Mouse (Mus musculus): ENCODE results near the gene Fam117a.

Fam117a gene

GRCm38 (mm10) chr11:95333209-95333608 lies 3.6 kb upstream of the Fam117a start:
- DNase-seq (ENCODE audit: low spot score), result no peak

DNA sequence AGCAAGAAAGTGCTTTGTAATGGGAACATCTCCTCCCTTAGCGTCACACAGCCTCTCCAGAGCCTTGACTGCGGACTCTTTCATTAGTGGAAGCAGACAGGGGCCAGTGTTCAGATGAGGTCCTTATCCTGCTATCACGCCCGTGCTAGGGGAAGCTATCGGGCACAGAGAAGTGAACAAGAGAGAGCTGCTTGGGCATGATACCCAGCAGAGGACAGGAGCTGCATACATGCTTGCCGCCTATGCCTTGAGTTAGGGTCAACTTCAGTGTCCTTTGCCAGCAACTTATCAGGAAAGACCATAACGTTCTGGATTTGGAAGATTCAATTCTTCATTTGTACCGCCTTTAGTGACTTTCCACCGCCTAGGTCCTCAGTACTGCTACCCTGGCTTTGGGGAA lies 3.0 kb upstream of the Fam117a start:
- DNase-seq (ENCODE audit: low spot score), result no peak

GRCm38 (mm10) chr11:95334448-95335060 lies 2.3 kb upstream of the Fam117a start:
- no peak for DNase-seq (ENCODE audit: low spot score)

GRCm38 (mm10) chr11:95337129-95337813 lies 453 bp downstream of the Fam117a start:
- DNase-seq (ENCODE audit: low spot score), result peak; percentile 74

DNA sequence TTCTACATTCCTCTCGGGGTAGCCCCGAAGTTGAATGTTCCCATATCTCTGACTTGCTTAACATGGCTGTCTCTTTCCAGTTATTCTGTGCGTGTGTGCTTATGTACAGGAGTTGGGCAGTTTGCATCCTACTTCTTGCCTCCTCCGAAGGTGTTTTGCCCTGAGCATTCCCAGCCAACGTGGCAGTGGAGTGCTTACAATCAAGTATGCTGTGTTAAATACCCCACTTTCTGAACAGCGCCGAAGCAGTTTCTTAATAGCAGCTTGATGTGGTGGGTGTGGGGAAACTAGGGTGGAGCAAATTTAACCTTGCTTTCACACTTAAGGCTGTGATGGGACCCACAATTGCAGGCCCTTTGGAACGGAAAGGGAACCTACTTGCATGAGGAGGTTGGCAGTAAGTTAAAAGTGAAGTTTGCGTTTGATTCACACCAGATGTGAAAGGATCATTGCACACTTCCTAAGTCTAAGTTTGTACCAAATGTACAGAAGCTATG lies 1.1 kb downstream of the Fam117a start:
- DNase-seq (ENCODE audit: low spot score), result no peak

- no peak for DNase-seq (ENCODE audit: low spot score)
Measured at GRCm38 (mm10) chr11:95339471-95340021, 2.7 kb downstream of the Fam117a start.

GRCm38 (mm10) chr11:95340259-95340658 lies 3.4 kb downstream of the Fam117a start:
- no peak for DNase-seq (ENCODE audit: low spot score)

DNA sequence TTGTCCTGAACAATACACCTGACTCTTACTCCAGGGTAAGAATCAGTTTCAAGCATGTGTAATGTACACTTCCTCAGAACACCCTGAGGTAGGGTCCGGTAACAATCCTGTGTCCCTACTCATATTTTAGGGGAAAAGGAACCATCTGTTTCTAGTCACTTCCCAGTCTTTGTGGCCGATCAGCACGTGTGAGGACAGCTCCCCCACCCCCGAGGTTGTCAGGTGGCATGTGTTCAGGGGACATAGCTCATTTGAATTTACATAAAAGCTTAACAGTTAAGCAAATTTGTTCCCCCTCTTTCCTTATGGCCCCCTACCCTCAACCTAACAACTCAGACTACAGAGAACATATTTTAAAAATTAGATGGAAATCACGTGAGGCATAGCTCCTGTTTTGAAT lies 3.8 kb downstream of the Fam117a start:
- DNase-seq (ENCODE audit: low spot score), result no peak

DNA sequence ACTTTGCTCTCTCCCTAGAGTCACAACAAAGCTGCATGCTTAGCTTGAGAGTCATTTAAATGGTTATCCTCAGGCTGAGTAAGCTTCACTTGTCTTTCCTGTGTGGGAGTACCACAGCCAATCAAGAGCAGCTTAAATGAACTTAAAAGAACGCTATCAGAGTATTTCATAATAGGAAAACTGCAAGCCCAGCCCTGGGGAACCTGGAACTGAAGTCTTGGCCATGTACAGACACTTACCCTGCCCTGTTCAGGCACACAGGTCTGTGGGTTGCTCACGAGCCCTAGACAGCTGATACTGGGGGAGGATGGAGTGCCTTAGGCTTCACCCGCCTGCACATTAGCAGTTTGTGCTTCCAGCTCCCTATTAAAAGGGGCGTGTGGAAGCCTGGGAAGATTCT lies 6.4 kb downstream of the Fam117a start:
- no peak for DNase-seq (ENCODE audit: low spot score)

- no peak for DNase-seq (ENCODE audit: low spot score)
Measured at GRCm38 (mm10) chr11:95344181-95344580, 7.4 kb downstream of the Fam117a start.

GRCm38 (mm10) chr11:95350289-95350688 lies 13.5 kb downstream of the Fam117a start:
- no peak for DNase-seq (ENCODE audit: low spot score)

- no peak for DNase-seq (ENCODE audit: low spot score)
Measured at GRCm38 (mm10) chr11:95350960-95351359, 14.1 kb downstream of the Fam117a start.

- no peak for DNase-seq (ENCODE audit: low spot score)
Measured at GRCm38 (mm10) chr11:95352686-95353085, 15.9 kb downstream of the Fam117a start.

GRCm38 (mm10) chr11:95353226-95353625 lies 16.4 kb downstream of the Fam117a start:
- DNase-seq (ENCODE audit: low spot score), result no peak

- DNase-seq (ENCODE audit: low spot score), result no peak
Measured at GRCm38 (mm10) chr11:95354228-95354944, 17.6 kb downstream of the Fam117a start.

DNA sequence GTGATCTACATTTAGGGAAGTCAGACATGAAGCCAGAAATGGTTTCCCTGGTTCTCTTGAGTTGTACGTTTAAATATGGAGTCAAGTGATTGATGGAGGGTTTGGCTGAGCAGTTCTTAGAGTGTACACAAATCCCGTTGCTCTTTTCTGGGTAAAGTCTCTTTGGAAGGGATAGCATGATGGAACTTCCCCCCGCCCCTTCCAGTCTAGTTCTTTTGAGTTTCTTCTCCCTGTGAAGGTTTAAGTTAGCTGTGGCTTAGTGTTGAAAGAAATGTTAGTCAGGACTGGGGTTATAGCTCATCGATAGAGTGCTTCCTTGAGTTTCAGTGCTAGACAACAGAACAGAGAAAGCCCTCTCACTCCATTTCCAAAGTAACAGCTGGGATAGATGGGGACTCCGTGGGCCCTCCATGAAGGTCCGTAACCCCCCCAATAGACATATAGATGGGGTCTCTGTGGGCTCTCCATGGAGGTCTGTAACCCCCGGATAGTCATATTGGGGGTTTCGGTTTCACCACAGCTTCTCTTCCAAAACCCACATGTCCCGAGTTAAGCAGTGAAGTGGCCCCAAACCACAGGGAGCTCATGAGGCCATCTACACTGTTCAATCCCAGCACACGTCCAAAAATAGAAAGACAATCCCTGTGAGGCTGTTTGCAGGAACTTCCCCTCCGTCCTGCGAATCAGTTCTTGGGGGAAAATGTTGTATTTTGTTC lies 18.3 kb downstream of the Fam117a start:
- DNase-seq (ENCODE audit: low spot score), result no peak

DNA sequence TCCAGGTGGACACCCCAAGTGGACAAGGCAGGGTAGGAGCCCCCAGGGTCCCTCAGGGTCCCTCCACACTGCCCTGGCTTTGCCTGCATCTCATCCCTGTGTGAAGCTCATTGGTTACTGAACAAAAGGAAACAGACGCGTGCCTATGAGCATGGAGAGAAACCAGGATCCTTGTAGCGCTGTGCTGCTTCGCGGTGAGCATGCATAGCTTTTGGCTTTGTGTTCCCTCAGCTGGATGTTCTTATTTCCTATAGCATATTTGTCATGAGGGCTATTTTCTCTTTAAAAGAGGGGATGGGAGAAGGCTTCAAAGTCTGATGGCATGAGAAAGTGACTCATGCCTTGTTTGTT lies 18.8 kb downstream of the Fam117a start:
- DNase-seq (ENCODE audit: low spot score), result no peak

GRCm38 (mm10) chr11:95356039-95356438 lies 19.2 kb downstream of the Fam117a start:
- no peak for DNase-seq (ENCODE audit: low spot score)

- peak; percentile 64 for DNase-seq (ENCODE audit: low spot score)
Measured at GRCm38 (mm10) chr11:95356469-95357273, 19.9 kb downstream of the Fam117a start.

GRCm38 (mm10) chr11:95358263-95358662 lies 21.4 kb downstream of the Fam117a start:
- no peak for DNase-seq (ENCODE audit: low spot score)

DNA sequence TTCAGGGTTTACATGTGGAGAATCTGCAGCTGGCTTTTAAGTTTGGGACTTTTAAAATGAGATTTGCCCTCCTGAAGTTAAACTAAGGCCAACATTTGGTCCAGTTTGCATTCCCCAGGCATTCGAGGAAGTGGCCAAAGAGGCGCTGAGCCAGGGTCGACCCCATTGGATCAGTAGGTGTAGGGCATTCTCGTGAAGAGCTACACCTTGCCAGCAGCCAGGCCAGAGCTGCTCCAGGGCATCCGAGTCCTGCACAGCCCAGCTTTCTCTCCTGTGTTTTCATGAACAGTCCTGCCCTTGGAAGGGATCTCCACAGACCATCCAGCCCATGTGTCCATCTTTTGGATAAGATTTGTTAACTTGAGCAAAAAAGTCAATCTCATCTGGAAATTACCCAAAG lies 27.6 kb downstream of the Fam117a start:
- no peak for DNase-seq (ENCODE audit: low spot score)

All from testis, postnatal 10 days (tissue).